ENCODE assay signal across 1 mouse cellular context in the genomic region with DNA sequence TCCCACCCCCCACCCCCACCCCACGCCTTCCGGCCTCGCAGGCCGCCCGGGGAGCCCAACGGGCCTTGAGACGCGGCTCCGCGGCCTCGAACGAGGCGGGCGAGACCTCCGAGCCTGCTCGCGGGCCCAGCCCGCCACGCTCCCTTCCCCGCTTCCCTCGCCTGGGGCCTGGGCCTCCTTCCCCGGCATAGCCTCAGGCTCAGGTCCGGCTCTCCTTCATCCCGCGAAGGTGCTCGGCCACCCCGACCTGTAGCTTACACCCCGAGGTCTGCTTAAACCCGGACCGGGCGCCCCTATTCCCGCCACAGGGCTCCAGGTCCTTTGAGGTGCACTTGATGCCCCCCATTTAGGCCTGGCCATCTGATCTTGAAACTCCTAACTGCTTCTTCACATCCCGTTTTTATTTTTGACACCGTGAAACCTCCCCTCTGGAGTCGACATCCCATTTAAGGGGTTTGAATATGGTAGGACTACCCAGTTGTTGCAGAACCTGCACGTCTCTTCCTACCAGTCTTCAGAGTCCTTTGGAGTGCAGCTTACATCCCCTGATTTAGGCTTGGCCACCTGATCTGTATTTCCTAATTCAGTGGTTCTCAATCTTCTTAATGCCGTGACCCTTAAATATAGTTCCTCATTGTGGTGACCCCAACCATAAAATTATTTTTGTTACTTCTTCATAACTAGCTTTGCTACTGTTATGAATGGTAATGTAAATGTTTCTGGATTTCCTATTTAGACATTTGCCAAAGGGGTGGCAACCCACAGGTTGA.
TF ChIP-seq lines count a peak whose summit lies in the region.

No protein-coding gene starts in this region.

TF ChIP-seq in MEL, 35 proteins besides CTCF, POLR2A, EP300 and RAD21:
- TF ChIP-seq UBTF (IDR thresholded peaks at IDR 0.05; ENCODE audit: borderline replicate concordance, insufficient read depth, low read depth, low read length) (no peak), RCOR1 (IDR thresholded peaks at IDR 0.05; ENCODE audit: low read depth, low read length) (no peak), MAZ (IDR thresholded peaks at IDR 0.05; ENCODE audit: low read depth, low read length) (no peak), MAX (IDR thresholded peaks at IDR 0.05; ENCODE audit: low read length) (no peak), E2F4 (IDR thresholded peaks at IDR 0.05; ENCODE audit: borderline replicate concordance, low read depth, low read length) (no peak), MEF2A (IDR thresholded peaks at IDR 0.05; ENCODE audit: extremely low read depth, insufficient replicate concordance, low read depth, low read length, poor library complexity, severe bottlenecking) (no peak), MYC (IDR thresholded peaks at IDR 0.05; ENCODE audit: low read depth, low read length) (no peak), CHD2 (IDR thresholded peaks at IDR 0.05; ENCODE audit: low read length) (no peak), ZC3H11A (IDR thresholded peaks at IDR 0.05; ENCODE audit: low read depth, low read length) (no peak), NELFE (IDR thresholded peaks at IDR 0.05; ENCODE audit: low read depth, low read length) (no peak), USF2 (IDR thresholded peaks at IDR 0.05; ENCODE audit: borderline replicate concordance in 1 of 2, insufficient read depth in 1 of 2, low read depth in 1 of 2, low read length in 2 of 2) (no peak), ZMIZ1 (IDR thresholded peaks at IDR 0.05; ENCODE audit: low read depth, low read length) (peak; percentile 4; the same call in 1 of the 2 replicates), POLR2AphosphoS5 (IDR thresholded peaks at IDR 0.05; ENCODE audit: borderline replicate concordance, low read depth, low read length) (no peak), BHLHE40 (IDR thresholded peaks at IDR 0.05; ENCODE audit: borderline replicate concordance, low read depth, low read length) (no peak), ZNF384 (IDR thresholded peaks at IDR 0.05; ENCODE audit: low read depth, low read length) (no peak), GATA1 (IDR thresholded peaks at IDR 0.05; ENCODE audit: low read depth, low read length) (no peak), HCFC1 (IDR thresholded peaks at IDR 0.05; ENCODE audit: low read depth, low read length) (0 out of 2 replicates have a peak, but pooled peaks have one; percentile 10), TCF12 (IDR thresholded peaks at IDR 0.05; ENCODE audit: low read depth, low read length) (no peak), NRF1 (IDR thresholded peaks at IDR 0.05; ENCODE audit: insufficient read depth, low read depth, low read length, poor library complexity, severe bottlenecking) (no peak), ELF1 (IDR thresholded peaks at IDR 0.05; ENCODE audit: low read depth, low read length) (no peak), TAL1 (IDR thresholded peaks at IDR 0.05; ENCODE audit: low read length) (no peak), GABPA (IDR thresholded peaks at IDR 0.05; ENCODE audit: low read depth, low read length) (no peak), ETS1 (IDR thresholded peaks at IDR 0.05; ENCODE audit: low read depth, low read length) (no peak), MXI1 (IDR thresholded peaks at IDR 0.05; ENCODE audit: low read depth, low read length) (peak; percentile 46; the same call in 1 of the 2 replicates), SMC3 (IDR thresholded peaks at IDR 0.05; ENCODE audit: low read depth, low read length) (no peak), MYB (IDR thresholded peaks at IDR 0.05; ENCODE audit: low read depth, low read length) (no peak), ZKSCAN1 (IDR thresholded peaks at IDR 0.05; ENCODE audit: low read depth, low read length) (no peak), JUND (IDR thresholded peaks at IDR 0.05; ENCODE audit: low read depth, low read length) (no peak), TBP (IDR thresholded peaks at IDR 0.05; ENCODE audit: low read depth, low read length) (0 out of 2 replicates have a peak, but pooled peaks have one; percentile 10), CHD1 (IDR thresholded peaks at IDR 0.05; ENCODE audit: low read depth, low read length) (peak; percentile 49; the same call in 1 of the 2 replicates), USF1 (IDR thresholded peaks at IDR 0.05; ENCODE audit: low read depth, low read length) (no peak), POLR2AphosphoS2 (IDR thresholded peaks at IDR 0.05; ENCODE audit: low read length) (no peak), MAFK (IDR thresholded peaks at IDR 0.05; ENCODE audit: borderline replicate concordance, low read depth, low read length) (no peak), KAT2A (conservative IDR thresholded peaks at IDR 0.05; ENCODE audit: low read depth, low read length) (no peak), SIN3A (IDR thresholded peaks at IDR 0.05; ENCODE audit: low read length) (peak; percentile 49)
